12 mouse cellular contexts compared by ENCODE assay signal in the genomic region with DNA sequence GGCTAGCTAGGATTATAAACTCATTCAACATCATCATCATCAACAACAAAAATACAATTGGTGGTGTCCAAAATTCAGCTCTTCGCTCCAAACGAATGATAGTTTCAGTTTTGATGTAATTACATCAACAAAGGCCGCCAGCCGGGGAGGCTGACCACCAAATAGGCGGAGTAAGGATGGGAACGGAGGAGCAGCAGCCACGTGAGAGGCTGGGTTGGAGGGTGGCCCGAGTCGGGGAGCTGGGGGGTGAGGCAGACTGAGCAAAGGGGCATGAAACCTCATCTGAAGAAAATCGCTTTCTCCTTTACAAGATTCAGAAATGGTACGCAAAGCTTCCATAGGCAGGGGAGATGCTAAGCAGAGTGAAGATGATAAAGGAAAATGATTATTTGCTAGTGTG. TPM values are rescaled to one million over a fixed set of nuclear protein-coding genes. Genes with fewer than 3 reads are reported as not detected.
A peak's percentile ranks its signal among the peaks of the same experiment; 100 is the strongest.
DNase-seq lines count a peak whose midpoint lies in the region.
"Had no signal": no experiment of that assay in that cellular context is flagged by ENCODE, and none has a peak within 500 bp of the region (broad histone marks: within the 10 kb centered on the region; RNA-seq: fewer than 3 reads in every experiment).

No protein-coding gene starts in this region.

- DNase-seq in gastrocnemius, postnatal 10 days: peak; percentile 29
- DNase-seq in gastrocnemius, adult 8-10 months (ENCODE audit: low spot score in 2 of 2): no peak
- DNase-seq in layer of hippocampus, adult 11-12 months (ENCODE audit: low spot score): peak; percentile 27
- DNase-seq in layer of hippocampus, adult 8-10 months (ENCODE audit: low spot score in 2 of 2): no peak
- DNase-seq in lung, postnatal 36 days: peak; percentile 9
- no peak for DNase-seq in lung, adult 18-20 months
- peak; percentile 44 for DNase-seq in cerebellum, adult 9-11 months
- no peak for DNase-seq in Muller cell, postnatal 12 days (ENCODE audit: inconsistent ontology term)
- DNase-seq: adrenal gland, postnatal 10 days; B cell, adult 2 months; kidney, adult 11 months; lung, embryonic 14.5 days had no signal

RNA-seq across cellular contexts. Expression of a gene that starts 34.6 kb away (rescaled TPM):
- 1 to 10 TPM; 2.7 to 3.3 TPM for total RNA-seq in gastrocnemius, postnatal 10 days (2021)
- total RNA-seq in gastrocnemius, adult 8-10 months (2022): under 1 TPM in 2 of 4 experiments, not detected in 2; 0.24 to 0.53 TPM
- 10 to 100 TPM in 1 of 4 experiments, 1 to 10 TPM in 3; 8.0 to 10.7 (median 8.9) TPM for total RNA-seq in layer of hippocampus, adult 8-10 months (2022)

RNA-seq across cellular contexts. Expression of a gene that starts 42.3 kb away (rescaled TPM):
- total RNA-seq in gastrocnemius, postnatal 10 days (2021): 10 to 100 TPM; 11.6 to 14.3 TPM
- 1 to 10 TPM; 4.6 to 6.0 (median 5.5) TPM for total RNA-seq in gastrocnemius, adult 8-10 months (2022)
- total RNA-seq in layer of hippocampus, adult 8-10 months (2022): 10 to 100 TPM; 43.8 to 51.2 (median 47.3) TPM

RNA-seq across cellular contexts. Expression of a gene that starts 43.1 kb away (rescaled TPM):
- 10 to 100 TPM; 42.8 to 50.4 TPM for total RNA-seq in gastrocnemius, postnatal 10 days (2021)
- total RNA-seq in gastrocnemius, adult 8-10 months (2022): 10 to 100 TPM; 41.3 to 58.5 (median 46.7) TPM
- 100 to 1,000 TPM in 2 of 4 experiments, 10 to 100 TPM in 2; 86.2 to 110 (median 100) TPM for total RNA-seq in layer of hippocampus, adult 8-10 months (2022)

Comparison
In these comparisons a context has a peak if more than half of its experiments do, and no peak if none do; other contexts are left out.
1. DNase-seq: peak in gastrocnemius, postnatal 10 days (single experiment), layer of hippocampus, adult 11-12 months (single experiment), lung, postnatal 36 days (single experiment) and cerebellum, adult 9-11 months (single experiment); none in gastrocnemius, adult 8-10 months (0 of 2), layer of hippocampus, adult 8-10 months (0 of 2), lung, adult 18-20 months (0 of 2) and Muller cell, postnatal 12 days (single experiment).